Mouse (Mus musculus) megakaryocyte, embryonic 14.5 days (primary cell): ENCODE results near the gene Trim5.

Experiments used
- FLI1 ChIP-seq: IDR thresholded peaks from 2 replicates; pipeline ENCODE4 v1.6.1; 2012; ENCODE audit warnings: low read length, inconsistent platforms, mixed read lengths
- GATA1 ChIP-seq: IDR thresholded peaks from 3 replicates; pipeline ENCODE4 v1.6.1; 2012; ENCODE audit warnings: mixed read lengths, low read length, inconsistent platforms, borderline replicate concordance

GRCm38 (mm10) chr7:104243616-104244015, 44.3 kb downstream of the Trim5 start:
- no peak for TF ChIP-seq GATA1
- no peak for TF ChIP-seq FLI1
